Mouse (Mus musculus) kidney, embryonic 16.5 days (tissue): Measurements from ENCODE around the gene Prm3. TPM values are rescaled to one million over a fixed set of nuclear protein-coding genes. Genes with fewer than 3 reads are reported as not detected.

Experiments
- ATAC-seq: fragments of 200-750 bp; cut with Nextera tagmentation; 2 replicates; pipeline ENCODE4 v1.8.0; 2017; ENCODE audit warnings: moderate TSS enrichment; ENCODE audit not compliant: low FRiP score, low TSS enrichment
- H3K27ac ChIP-seq: fragments of 300-500 bp; sonication (generic); 2 replicates; pipeline ENCODE4 v1.5.1; 2014; ENCODE audit warnings: low read length
- H3K27me3 ChIP-seq: fragments of 300-500 bp; sonication (generic); 2 replicates; pipeline ENCODE4 v1.6.1; 2014; ENCODE audit warnings: low read length, control low read depth, mixed read lengths; ENCODE audit not compliant: insufficient read depth
- H3K36me3 ChIP-seq: fragments of 300-500 bp; sonication (generic); 2 replicates; pipeline ENCODE4 v1.6.1; 2014; ENCODE audit warnings: low read length, control low read depth, mixed read lengths; ENCODE audit not compliant: insufficient read depth
- H3K4me1 ChIP-seq: fragments of 300-500 bp; sonication (generic); 2 replicates; pipeline ENCODE4 v1.6.1; 2014; ENCODE audit warnings: low read length, control low read depth, mixed read lengths; ENCODE audit not compliant: insufficient read depth
- H3K4me2 ChIP-seq: fragments of 300-500 bp; sonication (generic); replicated peaks from 2 replicates; pipeline ENCODE4 v1.6.1; 2014; ENCODE audit warnings: low read depth, low read length
- H3K4me3 ChIP-seq: fragments of 300-500 bp; sonication (generic); 2 replicates; pipeline ENCODE4 v1.5.1; 2014; ENCODE audit warnings: mild to moderate bottlenecking, low read length
- H3K9ac ChIP-seq: fragments of 300-500 bp; sonication (generic); replicated peaks from 2 replicates; pipeline ENCODE4 v1.6.1; 2014; ENCODE audit warnings: low read length
- H3K9me3 ChIP-seq: fragments of 300-500 bp; sonication (generic); 2 replicates; pipeline ENCODE4 v1.6.1; 2016; ENCODE audit warnings: low read length, control low read depth
- WGBS: fragments of 180-500 bp; shearing (Covaris S2); extraction: QIAGEN DNeasy Blood & Tissue Kit; methylation state at CpG from one replicate; pipeline ENCODE4 v1.1.7; 2014; 5-methylcytosine and 5-hydroxymethylcytosine counted together
- polyA plus RNA-seq: library from polyadenylated mRNA; unstranded; fragments of >200 nt; fragmentation: Nextera tagmentation; extraction: Ambion mirVana; gene quantifications from 2 replicates; pipeline ENCODE4 v1.2.1, GENCODE M21; 2015

The Prm3 gene
- polyA plus RNA-seq, 1 experiment from 2014 or later, result not detected

GRCm38 (mm10) chr16:10777579-10778160 lies 13.0 kb downstream of the Prm3 start:
- no peak for ATAC-seq
- Histone ChIP-seq H3K9ac (no peak overlapping the region), H3K4me1 (peaks cover 26% of the 10 kb centered on the region), H3K27me3 (no peaks in the 10 kb centered on the region), H3K27ac (no peak overlapping the region), H3K4me3 (no peak overlapping the region), H3K4me2 (no peak overlapping the region), H3K9me3 (no peaks in the 10 kb centered on the region), H3K36me3 (no peaks in the 10 kb centered on the region)
- WGBS, result 57% methylated on average over 5 of the region's 5 CpGs

DNA sequence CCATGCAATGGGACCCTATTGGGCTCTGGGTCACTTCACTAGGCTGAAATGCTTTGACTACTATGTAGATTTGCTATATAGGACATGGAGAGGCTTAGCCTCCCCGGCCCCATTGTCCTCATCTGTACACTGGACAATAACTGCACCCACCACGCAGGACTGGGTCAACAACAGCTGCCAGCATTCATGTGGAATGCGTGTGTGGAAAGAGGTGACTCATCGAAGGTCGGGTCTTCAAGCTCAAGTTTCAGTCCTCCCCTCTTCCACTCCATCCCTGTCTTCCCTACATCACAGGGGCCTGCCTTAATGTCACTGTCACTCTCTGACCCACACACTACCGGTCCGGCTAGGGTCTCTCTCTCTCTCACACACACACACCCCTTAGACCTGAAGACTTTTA lies 14.4 kb downstream of the Prm3 start:
- no peak overlapping the region for H3K4me3 ChIP-seq
- 21% methylated on average over 7 of the region's 7 CpGs for WGBS
- no peak overlapping the region for H3K9ac ChIP-seq
- no peaks in the 10 kb centered on the region for H3K9me3 ChIP-seq
- no peaks in the 10 kb centered on the region for H3K27me3 ChIP-seq
- H3K27ac ChIP-seq, result no peak overlapping the region
- no peak overlapping the region for H3K4me2 ChIP-seq
- no peaks in the 10 kb centered on the region for H3K36me3 ChIP-seq
- H3K4me1 ChIP-seq, result peaks cover 14% of the 10 kb centered on the region
- peak; percentile 25; the same call in 1 of the 2 replicates for ATAC-seq

- no peak overlapping the region for H3K27ac ChIP-seq
- H3K9ac ChIP-seq, result no peak overlapping the region
- H3K4me1 ChIP-seq, result peaks cover 22% of the 10 kb centered on the region
- H3K36me3 ChIP-seq, result no peaks in the 10 kb centered on the region
- ATAC-seq, result no peak
- H3K4me2 ChIP-seq, result no peak overlapping the region
- H3K4me3 ChIP-seq, result no peak overlapping the region
- H3K27me3 ChIP-seq, result no peaks in the 10 kb centered on the region
- H3K9me3 ChIP-seq, result no peaks in the 10 kb centered on the region
- 80% methylated on average over 4 of the region's 4 CpGs for WGBS
Measured at GRCm38 (mm10) chr16:10774726-10775125, 16.0 kb downstream of the Prm3 start.

DNA sequence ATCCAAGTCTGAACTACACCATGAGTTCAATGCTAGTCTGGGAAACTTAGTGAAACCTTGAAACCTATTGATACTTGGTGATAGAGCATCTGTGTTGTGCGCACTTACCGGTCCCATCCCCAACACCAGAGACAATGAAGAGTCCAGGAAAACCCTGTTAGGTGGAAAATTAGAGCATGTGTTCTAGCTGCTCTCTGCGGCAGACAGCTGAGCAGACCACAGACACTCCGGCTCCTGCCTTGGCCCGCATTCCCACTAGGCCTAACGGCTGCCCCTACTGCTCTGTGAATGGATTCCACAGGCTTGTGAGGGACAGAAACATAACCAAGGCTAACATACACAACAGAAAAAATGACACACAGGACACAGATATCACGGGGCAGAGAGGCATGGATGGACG lies 17.2 kb downstream of the Prm3 start:
- ATAC-seq, result no peak
- WGBS, result 81% methylated on average over 8 of the region's 8 CpGs

DNA sequence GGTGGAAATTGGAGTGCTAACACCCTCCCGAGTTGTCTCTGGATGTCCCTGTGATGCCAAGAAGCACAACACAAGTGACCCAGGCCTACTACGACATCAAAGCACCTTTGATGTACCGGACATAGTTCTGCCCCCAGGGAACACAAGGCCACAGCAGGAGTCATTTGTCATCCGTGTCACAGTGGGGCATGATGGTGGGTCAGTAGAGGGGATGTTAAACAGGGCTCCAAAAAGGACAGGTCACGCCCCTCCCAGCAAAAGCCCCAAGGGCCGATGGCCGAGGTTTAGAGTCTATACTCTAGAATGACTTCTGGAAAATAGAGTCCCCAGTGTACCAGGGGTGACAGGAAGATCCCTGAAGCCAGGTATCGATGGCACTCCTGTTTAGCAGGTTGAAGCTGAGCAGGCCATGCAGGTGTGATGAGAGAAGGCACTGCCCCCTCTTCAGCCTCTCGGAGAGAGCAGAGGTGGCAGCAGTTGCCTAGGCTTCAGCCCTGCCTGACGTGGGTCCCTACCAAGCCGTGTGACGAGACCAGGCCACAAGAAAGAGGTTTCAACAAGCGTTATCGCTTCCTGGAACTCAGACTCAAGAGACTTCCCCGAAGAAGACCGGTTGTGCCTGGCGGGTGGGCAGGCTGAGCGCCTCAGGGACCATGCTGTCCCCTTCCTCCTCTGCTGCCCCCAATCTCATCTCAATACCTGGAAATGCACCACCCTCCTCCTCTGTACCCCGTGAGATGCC lies 18.8 kb downstream of the Prm3 start:
- WGBS, result 66% methylated on average over 19 of the region's 19 CpGs
- ATAC-seq, result no peak
- H3K4me2 ChIP-seq, result no peak overlapping the region

More for the DNA sequence above, 17.2 kb downstream of the Prm3 start:
- Histone ChIP-seq H3K4me2 (no peak overlapping the region), H3K9ac (no peak overlapping the region), H3K4me1 (peaks cover 26% of the 10 kb centered on the region), H3K36me3 (no peaks in the 10 kb centered on the region), H3K27ac (no peak overlapping the region), H3K27me3 (no peaks in the 10 kb centered on the region), H3K4me3 (no peak overlapping the region), H3K9me3 (no peaks in the 10 kb centered on the region)

DNA sequence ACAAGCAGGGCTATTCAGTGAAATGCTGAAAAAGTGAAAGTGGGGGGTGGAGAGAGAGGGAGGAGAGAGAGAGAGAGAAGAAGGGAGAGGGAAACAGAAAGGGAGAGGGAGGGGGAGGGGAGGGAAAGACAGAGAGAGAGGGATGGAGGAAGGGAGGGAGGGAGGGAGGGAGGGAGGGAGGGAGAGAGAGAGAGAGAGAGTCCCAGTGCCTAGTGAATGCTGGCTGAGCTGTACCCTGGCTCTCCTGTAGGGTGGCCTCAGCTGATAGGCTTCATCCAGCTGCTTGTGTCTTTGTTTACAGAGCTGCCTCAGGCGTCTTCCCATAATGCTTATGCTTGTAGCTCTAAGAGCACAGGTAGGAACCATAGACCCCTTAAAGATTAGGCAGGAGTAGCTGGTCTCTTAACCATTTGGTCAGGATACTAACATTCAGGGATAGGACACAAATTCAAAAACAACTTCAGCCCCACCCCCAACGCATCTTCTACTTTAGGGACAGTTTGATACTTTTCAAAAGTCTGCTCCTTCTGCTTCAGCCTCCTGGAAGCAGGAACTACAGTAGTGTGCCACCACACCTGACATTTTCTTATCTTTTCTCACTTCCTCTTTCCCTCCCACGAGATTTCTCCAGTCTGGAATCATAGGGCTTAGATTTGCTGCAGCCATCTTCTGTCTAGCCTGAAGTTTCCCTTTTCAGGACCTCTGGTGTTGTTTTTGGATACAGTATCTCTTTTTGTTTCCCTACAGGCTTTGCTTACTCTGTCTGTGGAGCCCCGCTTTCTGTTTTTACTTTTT lies 20.0 kb downstream of the Prm3 start:
- Histone ChIP-seq H3K9ac (no peak overlapping the region), H3K4me3 (no peak overlapping the region), H3K27ac (no peak overlapping the region), H3K27me3 (no peaks in the 10 kb centered on the region), H3K4me2 (no peak overlapping the region), H3K9me3 (no peaks in the 10 kb centered on the region), H3K36me3 (no peaks in the 10 kb centered on the region), H3K4me1 (peaks cover 12% of the 10 kb centered on the region)
- WGBS, result 37% methylated on average over 4 of the region's 4 CpGs
- ATAC-seq, result no peak

More for the DNA sequence above, 18.8 kb downstream of the Prm3 start:
- Histone ChIP-seq H3K4me1 (peaks cover 20% of the 10 kb centered on the region), H3K9ac (no peak overlapping the region), H3K27ac (no peak overlapping the region), H3K27me3 (no peaks in the 10 kb centered on the region), H3K4me3 (no peak overlapping the region), H3K9me3 (no peaks in the 10 kb centered on the region), H3K36me3 (no peaks in the 10 kb centered on the region)

DNA sequence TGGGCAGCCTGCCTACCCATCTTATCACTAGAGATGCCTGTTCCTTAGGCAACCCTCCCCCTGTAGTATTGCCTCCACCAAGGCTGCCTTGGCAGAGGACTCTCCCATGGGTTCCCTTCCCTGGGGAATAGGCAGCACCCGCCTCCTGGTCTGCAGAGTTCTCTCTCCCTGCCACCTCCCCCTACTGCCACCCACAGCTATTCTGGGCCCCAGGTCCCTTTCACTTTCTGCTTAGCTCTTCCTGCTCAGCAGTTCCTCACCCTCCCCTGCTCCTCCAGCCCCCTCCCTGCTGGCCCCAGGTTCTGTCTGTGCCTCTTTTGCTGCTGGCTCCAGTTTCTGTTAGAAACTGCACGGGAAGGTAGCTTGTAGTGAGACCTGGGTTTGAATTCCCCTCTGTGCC lies 21.1 kb downstream of the Prm3 start:
- Histone ChIP-seq H3K9ac (no peak overlapping the region), H3K4me2 (no peak overlapping the region), H3K27ac (no peak overlapping the region), H3K27me3 (no peaks in the 10 kb centered on the region), H3K4me1 (peaks cover 12% of the 10 kb centered on the region), H3K9me3 (no peaks in the 10 kb centered on the region), H3K36me3 (no peaks in the 10 kb centered on the region), H3K4me3 (no peak overlapping the region)
- no peak for ATAC-seq
- 52% methylated on average over 2 of the region's 2 CpGs for WGBS

DNA sequence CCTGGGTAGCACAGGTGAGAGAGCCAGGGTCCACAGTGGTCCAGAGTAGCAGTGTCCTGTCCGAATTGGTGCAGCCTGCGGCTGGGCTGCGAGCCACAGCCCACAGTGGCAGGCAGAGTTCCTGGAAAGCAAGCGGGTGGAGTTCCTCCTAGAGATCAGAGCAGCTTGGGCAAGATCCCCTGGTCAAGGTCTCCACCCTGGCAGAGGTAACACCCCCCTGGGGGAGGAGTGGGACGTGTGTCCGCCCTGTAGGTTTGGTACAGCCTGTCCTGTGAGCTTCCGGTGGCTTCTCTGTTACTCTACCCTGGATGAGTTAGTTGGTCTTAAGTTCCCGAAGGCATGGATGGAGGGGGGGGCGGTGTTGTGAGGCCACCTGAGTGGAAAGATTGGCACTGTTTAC lies 21.9 kb downstream of the Prm3 start:
- no peak overlapping the region for H3K4me2 ChIP-seq
- peak; percentile 19; the same call in 1 of the 2 replicates for ATAC-seq
- H3K27me3 ChIP-seq, result no peaks in the 10 kb centered on the region
- H3K9me3 ChIP-seq, result no peaks in the 10 kb centered on the region
- H3K27ac ChIP-seq, result no peak overlapping the region
- no peaks in the 10 kb centered on the region for H3K36me3 ChIP-seq
- peaks cover 12% of the 10 kb centered on the region for H3K4me1 ChIP-seq
- H3K9ac ChIP-seq, result no peak overlapping the region
- no peak overlapping the region for H3K4me3 ChIP-seq
- 45% methylated on average over 9 of the region's 9 CpGs for WGBS

DNA sequence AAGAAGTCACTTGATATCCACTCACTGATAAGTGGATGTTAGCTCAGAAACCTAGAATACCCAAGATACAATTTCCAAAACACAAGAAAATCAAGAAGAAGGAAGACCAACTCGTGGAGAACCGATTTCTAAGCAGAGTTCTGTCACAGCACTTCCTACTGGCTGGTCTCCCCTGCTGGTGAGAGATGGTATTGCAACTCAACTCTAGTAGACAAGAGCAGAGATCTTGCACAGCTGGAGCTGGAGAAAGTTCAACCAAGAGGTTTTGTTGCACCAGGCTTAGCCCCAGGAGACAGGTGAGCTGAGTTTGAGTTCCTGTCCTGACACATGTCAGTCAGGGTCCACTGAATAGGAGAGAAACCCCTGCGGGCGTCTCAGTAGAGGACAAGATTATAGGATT lies 23.6 kb downstream of the Prm3 start:
- WGBS, result 51% methylated on average over 4 of the region's 4 CpGs
- no peak overlapping the region for H3K4me3 ChIP-seq
- no peaks in the 10 kb centered on the region for H3K27me3 ChIP-seq
- no peak overlapping the region for H3K9ac ChIP-seq
- H3K4me1 ChIP-seq, result peaks cover 12% of the 10 kb centered on the region
- H3K27ac ChIP-seq, result no peak overlapping the region
- H3K36me3 ChIP-seq, result no peaks in the 10 kb centered on the region
- no peak for ATAC-seq
- no peak overlapping the region for H3K4me2 ChIP-seq
- H3K9me3 ChIP-seq, result no peaks in the 10 kb centered on the region
